Mouse (Mus musculus) limb, embryonic 10.5 days (tissue): ENCODE data around the gene Tmem131l. TPM values are rescaled to one million over a fixed set of nuclear protein-coding genes. Genes with fewer than 3 reads are reported as not detected.
"Not testable (repeated sequence)": the region's sequence is repeated elsewhere in the genome, so short reads cannot be mapped to it uniquely, and the experiment has no call there.

Source experiments
- DNase-seq: peaks from one replicate; pipeline ENCODE4 v3.0.0-alpha.2; 2017; ENCODE audit warnings: low spot score
- H3K27ac ChIP-seq: fragments of 300-500 bp; sonication (generic); 2 replicates; pipeline ENCODE4 v1.5.1; 2016; ENCODE audit warnings: mild to moderate bottlenecking
- H3K27me3 ChIP-seq: fragments of 300-500 bp; sonication (generic); 2 replicates; pipeline ENCODE4 v1.6.1; 2016; ENCODE audit warnings: low read depth, mild to moderate bottlenecking; ENCODE audit not compliant: poor library complexity, severe bottlenecking
- H3K36me3 ChIP-seq: fragments of 300-500 bp; sonication (generic); 2 replicates; pipeline ENCODE4 v1.6.1; 2016; ENCODE audit warnings: mild to moderate bottlenecking, moderate library complexity
- H3K4me1 ChIP-seq: fragments of 300-500 bp; sonication (generic); 2 replicates; pipeline ENCODE4 v1.6.1; 2016
- H3K4me3 ChIP-seq: fragments of 300-500 bp; sonication (generic); 2 replicates; pipeline ENCODE4 v1.5.1; 2016; ENCODE audit warnings: mild to moderate bottlenecking, moderate library complexity
- H3K9me3 ChIP-seq: fragments of 300-500 bp; sonication (generic); replicated peaks from 2 replicates; pipeline ENCODE4 v1.6.1; 2016; ENCODE audit warnings: mild to moderate bottlenecking
- WGBS: fragments of 180-500 bp; shearing (Covaris S2); methylation state at CpG from one replicate; pipeline ENCODE4 v1.1.7; 2016; 5-methylcytosine and 5-hydroxymethylcytosine counted together
- polyA plus RNA-seq: library from polyadenylated mRNA; unstranded; fragments of >200 nt; fragmentation: Nextera tagmentation; extraction: Ambion mirVana; gene quantifications from 2 replicates; pipeline ENCODE4 v1.2.1, GENCODE M21; 2016

Gene Tmem131l
- polyA plus RNA-seq, 1 experiment from 2014 or later = 84.5 TPM

DNA sequence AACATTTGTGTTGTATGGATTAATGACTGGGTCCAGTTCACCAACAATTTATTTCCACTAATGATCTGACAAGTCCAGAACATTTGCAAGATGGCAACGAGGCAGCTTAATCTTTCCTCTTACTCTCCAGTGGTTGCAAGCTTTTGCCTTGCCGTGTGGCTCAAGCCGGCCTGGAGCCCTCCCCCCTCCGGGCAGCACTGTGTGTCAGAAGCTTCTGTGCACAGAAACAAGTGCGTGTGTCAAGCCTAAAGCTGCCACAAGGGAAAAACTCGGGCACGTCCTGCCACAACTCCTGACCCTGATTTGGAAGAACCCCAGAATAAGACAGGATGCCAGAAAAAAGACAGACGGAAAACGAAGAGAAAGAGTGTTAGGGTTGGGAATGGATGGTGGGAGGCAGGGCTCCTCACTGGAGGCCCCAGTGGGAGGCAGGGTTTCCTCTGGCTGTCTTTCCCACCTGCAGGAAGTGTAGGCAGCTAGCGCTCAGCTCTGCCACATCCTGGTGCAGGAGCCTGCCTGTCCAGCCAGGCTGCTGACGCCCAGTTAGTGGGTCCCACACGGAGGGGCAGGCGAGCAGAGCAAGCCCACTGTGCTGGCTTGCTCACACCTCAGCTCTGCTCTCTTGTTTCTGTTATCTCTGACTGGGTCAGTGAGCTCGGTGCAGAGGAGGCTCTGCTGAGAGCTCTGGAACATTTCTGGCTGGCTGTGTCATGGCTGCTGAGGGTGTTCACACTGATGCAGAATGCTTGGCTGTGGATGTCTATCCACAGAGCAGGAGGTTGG, 135.6 kb downstream of the Tmem131l start:
- no peaks in the 10 kb centered on the region for H3K9me3 ChIP-seq
- DNase-seq = no peak
- H3K4me3 ChIP-seq = no peak overlapping the region
- no peak overlapping the region for H3K27ac ChIP-seq
- H3K4me1 ChIP-seq = no peaks in the 10 kb centered on the region
- WGBS = 88% methylated on average over 14 of the region's 14 CpGs
- no peaks in the 10 kb centered on the region for H3K27me3 ChIP-seq
- H3K36me3 ChIP-seq = peaks cover 98% of the 10 kb centered on the region

DNA sequence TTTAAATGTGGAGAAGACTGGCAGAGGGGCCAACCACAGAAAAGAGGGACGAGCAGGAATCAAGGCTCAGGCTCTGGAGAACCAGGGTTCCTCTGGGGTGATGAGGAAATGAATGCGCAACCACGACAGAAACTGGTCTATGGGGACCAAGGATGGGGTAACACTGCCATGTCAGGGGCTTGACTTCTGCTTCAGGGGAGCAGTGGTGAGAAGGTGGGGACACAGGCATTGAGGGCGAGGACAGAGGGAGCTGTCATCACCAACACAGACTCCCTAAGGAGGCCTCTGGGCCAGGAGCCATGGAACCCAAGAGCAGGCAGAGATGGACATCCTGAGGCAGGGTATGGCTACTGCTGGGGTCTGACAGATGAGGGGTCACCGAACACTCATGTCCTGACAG, 137.0 kb downstream of the Tmem131l start:
- 93% methylated on average over 5 of the region's 5 CpGs for WGBS
- Histone ChIP-seq H3K36me3 (peaks cover 98% of the 10 kb centered on the region), H3K9me3 (no peaks in the 10 kb centered on the region), H3K27ac (no peak overlapping the region), H3K27me3 (no peaks in the 10 kb centered on the region), H3K4me1 (no peaks in the 10 kb centered on the region), H3K4me3 (no peak overlapping the region)
- no peak for DNase-seq

DNA sequence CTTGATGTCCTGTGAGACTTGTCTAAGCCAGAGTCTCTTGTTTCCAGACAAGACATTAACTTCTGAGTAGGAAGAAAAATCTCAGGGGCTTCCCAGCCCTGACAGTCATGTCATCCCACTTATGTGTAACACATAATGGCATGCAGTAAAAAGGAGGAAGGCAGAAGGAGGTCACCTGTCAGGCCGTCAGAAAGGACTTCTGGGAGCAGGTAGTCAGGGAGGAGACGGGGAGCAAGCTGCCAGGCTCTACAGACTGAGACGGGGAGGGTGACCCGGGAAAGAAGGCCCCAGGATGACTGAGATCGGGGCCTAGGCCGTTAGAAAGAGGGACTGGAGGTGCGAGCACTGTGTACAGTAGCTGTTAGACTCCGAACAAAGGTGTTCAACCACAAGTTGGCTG, 137.5 kb downstream of the Tmem131l start:
- Histone ChIP-seq H3K4me1 (no peaks in the 10 kb centered on the region), H3K36me3 (peaks cover 100% of the 10 kb centered on the region), H3K27ac (no peak overlapping the region), H3K4me3 (no peak overlapping the region), H3K9me3 (no peaks in the 10 kb centered on the region), H3K27me3 (no peaks in the 10 kb centered on the region)
- no peak for DNase-seq
- 89% methylated on average over 8 of the region's 8 CpGs for WGBS

DNA sequence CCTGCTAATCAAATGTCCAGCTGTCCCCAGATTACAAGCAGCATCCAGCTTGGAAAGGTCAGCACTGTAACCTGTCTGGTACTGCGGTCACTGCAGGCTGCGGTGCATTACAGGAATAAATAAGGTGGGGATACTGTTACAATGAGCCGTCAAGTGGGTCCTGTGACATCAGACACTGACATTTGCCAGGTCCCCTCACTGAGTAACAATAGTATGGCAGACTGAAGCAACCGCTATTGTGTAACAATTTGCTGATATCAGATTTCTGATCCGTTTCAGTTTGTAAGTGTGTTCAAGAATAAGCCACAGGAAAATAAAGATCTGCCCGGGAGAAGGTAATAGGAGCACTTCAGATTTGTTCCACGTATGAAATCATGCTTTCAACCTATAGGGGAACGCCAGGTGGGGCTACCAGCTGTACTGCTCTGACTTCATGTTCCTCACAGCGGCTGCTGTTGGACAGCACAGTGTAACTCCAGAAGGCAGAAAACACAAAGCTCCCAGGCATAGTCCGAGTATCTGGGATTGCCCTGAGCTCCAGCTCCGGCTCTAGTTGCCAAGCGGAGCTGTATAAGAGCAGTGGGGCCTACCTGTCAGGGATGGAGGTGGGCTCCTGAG, 139.1 kb downstream of the Tmem131l start:
- WGBS = 90% methylated on average over 12 of the region's 12 CpGs
- Histone ChIP-seq H3K27ac (no peak overlapping the region), H3K4me3 (no peak overlapping the region), H3K27me3 (no peaks in the 10 kb centered on the region), H3K4me1 (no peaks in the 10 kb centered on the region), H3K9me3 (no peaks in the 10 kb centered on the region), H3K36me3 (peaks cover 94% of the 10 kb centered on the region)
- DNase-seq = no peak

DNA sequence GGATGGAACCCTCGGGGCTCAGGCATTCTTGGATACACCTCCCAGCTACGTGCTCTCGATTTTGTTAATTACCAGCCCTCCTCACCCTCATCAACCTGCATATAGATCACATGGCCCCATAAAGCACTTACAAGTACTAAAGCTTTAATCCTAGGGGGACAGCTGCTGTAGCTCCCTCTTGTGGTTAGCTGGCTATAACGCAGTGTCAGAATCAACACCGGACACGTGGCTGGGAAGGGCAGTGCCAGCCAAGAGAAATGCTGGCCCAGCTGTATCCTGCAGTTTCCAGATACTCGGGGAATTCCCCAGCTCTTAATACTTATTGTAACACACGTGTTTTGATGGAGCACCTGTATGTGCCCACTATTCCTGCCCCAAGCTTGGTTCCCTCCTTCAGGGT, 140.4 kb downstream of the Tmem131l start:
- Histone ChIP-seq H3K4me3 (no peak overlapping the region), H3K9me3 (no peaks in the 10 kb centered on the region), H3K4me1 (no peaks in the 10 kb centered on the region), H3K27me3 (no peaks in the 10 kb centered on the region), H3K27ac (no peak overlapping the region), H3K36me3 (peaks cover 82% of the 10 kb centered on the region)
- peak; percentile 51 for DNase-seq
- WGBS = 60% methylated on average over 8 of the region's 8 CpGs

DNA sequence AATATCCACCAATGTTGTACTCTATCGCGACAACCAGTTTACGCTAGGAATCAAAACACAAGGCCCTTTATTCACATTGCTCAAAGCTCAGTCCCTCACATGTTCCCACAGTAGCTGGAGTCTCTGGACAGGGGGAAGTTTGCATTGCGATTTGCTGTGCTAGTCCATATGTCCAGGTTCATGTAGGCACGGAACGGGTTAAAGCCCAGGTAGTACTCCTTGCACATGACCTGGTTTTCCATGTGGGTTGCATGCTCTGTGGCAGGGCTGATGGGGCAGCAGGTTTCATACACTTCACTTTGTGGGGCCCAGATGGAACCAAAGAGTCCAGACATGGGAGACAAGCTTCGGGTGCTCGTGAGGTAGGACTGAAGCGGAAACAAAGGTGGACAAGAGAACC, 141.7 kb downstream of the Tmem131l start:
- DNase-seq = no peak
- no peak overlapping the region for H3K4me3 ChIP-seq
- peaks cover 69% of the 10 kb centered on the region for H3K36me3 ChIP-seq
- no peaks in the 10 kb centered on the region for H3K9me3 ChIP-seq
- H3K27me3 ChIP-seq = no peaks in the 10 kb centered on the region
- H3K27ac ChIP-seq = no peak overlapping the region
- 98% methylated on average over 9 of the region's 9 CpGs for WGBS
- H3K4me1 ChIP-seq = no peaks in the 10 kb centered on the region

DNA sequence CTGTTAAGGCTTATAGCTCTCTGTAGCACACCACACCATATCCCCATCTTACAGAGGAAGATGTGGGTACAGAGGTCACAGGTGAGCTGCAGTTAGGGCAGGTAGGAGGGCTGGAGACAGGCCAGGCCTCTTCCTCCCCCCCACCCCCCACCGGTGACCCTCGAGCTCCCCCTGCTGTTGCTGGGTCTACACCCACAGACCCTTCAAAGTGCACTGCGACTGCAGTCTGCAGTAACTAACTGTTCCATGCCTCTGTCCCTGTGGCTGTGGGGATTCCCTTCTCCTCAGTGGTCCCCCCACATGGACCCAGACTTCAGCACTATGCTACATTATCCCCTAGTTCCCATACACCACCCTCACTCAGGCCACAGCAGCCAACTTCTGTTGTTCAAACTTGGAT, 144.2 kb downstream of the Tmem131l start:
- no peak overlapping the region for H3K27ac ChIP-seq
- H3K4me3 ChIP-seq = no peak overlapping the region
- DNase-seq = no peak
- H3K4me1 ChIP-seq = no peaks in the 10 kb centered on the region
- 40% methylated on average over 3 of the region's 3 CpGs for WGBS
- H3K36me3 ChIP-seq = peaks cover 44% of the 10 kb centered on the region
- no peaks in the 10 kb centered on the region for H3K9me3 ChIP-seq
- no peaks in the 10 kb centered on the region for H3K27me3 ChIP-seq

DNA sequence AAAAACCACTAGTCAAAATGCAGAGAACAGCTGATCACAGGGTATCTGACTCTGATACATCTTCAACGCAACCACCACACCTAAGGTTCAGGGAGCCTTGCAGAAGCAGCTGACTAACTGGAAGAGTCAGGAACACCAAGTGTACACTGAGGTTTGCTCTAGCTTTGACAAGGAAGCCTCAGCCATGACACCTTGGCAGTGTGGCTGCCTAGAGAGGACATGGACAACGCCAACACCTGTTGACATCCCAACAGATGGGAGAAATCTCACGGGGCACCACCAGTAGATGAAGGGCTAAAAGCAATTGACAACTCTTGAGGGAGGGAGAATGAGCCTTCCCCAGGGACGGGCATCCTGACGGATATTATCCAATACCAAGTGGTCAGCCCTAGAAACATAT, 144.9 kb downstream of the Tmem131l start:
- Histone ChIP-seq H3K27me3 (no peaks in the 10 kb centered on the region), H3K36me3 (peaks cover 37% of the 10 kb centered on the region), H3K9me3 (no peaks in the 10 kb centered on the region), H3K4me3 (no peak overlapping the region), H3K4me1 (no peaks in the 10 kb centered on the region), H3K27ac (no peak overlapping the region)
- DNase-seq = no peak
- 89% methylated on average over 5 of the region's 5 CpGs for WGBS

DNA sequence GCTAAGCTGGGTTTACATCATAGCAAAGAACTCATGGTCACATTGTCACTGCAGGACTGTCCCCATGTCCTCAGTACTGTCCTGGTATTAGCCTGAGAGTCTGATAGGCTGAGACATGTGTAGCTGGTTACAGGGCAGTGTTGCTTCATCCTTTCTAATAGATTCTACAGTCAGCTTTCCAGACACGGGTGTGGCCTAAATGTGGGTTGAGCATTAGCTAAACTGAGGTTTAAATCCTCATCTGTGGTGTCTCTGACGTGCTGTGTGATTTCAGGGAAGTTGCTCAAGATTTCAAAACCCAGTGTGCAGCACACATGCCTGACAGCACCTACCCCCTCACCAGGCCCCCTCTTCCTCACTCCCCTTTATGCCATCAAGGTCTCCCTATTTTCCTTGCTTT, 154.8 kb downstream of the Tmem131l start:
- Histone ChIP-seq H3K27me3 (no peaks in the 10 kb centered on the region), H3K9me3 (no peaks in the 10 kb centered on the region), H3K4me1 (peaks cover 7% of the 10 kb centered on the region; the same call in 1 of the 2 replicates), H3K4me3 (no peak overlapping the region), H3K36me3 (no peaks in the 10 kb centered on the region), H3K27ac (no peak overlapping the region)
- no peak for DNase-seq
- 84% methylated on average over 2 of the region's 2 CpGs for WGBS

DNA sequence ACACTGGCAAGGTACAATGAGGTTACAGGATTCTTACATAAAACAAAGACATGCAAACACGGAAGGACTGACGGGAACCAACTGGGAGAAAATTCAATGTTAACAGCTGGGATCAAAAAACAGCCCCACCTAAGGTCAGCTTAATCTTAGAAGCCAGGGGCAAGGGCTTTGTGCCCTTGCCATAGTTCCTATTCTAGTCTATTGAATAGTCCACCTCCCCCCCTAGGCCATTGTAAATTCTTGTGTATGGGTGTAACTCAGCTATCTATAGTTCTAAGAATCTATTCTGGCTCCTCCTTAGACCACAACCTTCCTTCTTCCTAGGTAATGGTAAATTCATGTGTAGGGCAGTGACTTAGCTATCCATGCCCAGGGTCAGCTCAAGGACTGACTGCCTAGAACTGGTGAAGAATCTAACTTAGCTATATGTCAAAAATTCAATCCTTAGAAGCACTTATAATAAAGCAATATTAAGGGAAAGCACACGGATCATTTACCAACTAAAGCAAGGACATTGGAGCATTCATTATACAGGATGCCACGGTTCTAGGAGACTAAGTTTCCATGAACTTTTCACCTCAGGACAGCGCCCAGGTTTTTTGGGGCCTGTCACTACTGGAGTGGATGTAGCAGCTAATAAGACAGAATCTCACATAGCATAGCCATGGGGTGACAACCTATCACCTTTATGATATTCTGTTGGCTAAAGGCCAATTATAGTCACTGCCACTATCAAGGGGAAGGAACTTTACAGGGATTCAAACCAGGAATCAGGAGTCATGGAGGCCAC, 160.5 kb downstream of the Tmem131l start:
- not testable (repeated sequence) for H3K9me3 ChIP-seq, DNase-seq, H3K36me3 ChIP-seq, H3K4me3 ChIP-seq, H3K4me1 ChIP-seq, H3K27ac ChIP-seq, H3K27me3 ChIP-seq
- 89% methylated on average over 5 of the region's 5 CpGs for WGBS

DNA sequence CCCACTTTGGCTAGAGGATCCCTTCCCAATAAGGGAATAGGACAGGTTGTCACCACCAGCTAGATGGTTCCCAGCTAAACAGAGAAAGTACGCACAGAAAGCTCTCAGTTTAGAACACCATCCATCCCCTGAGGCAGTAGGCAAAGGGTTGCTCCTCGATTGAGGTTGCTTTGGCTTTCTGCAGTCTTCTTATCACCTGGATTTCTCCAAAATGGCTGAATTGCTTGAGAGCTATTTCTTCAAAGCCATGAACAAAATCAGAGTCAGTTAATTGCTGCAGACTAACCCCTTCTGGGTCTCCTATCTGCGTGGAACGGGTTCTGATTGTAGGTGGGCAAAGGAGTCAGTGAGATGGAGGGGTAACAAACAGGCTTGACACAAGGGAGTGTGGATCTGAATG, 161.2 kb downstream of the Tmem131l start:
- H3K27me3 ChIP-seq = no peaks in the 10 kb centered on the region
- no peaks in the 10 kb centered on the region for H3K9me3 ChIP-seq
- H3K4me3 ChIP-seq = no peak overlapping the region
- H3K27ac ChIP-seq = no peak overlapping the region
- H3K36me3 ChIP-seq = no peaks in the 10 kb centered on the region
- DNase-seq = no peak
- WGBS = 94% methylated on average over 4 of the region's 4 CpGs
- no peaks in the 10 kb centered on the region for H3K4me1 ChIP-seq

DNA sequence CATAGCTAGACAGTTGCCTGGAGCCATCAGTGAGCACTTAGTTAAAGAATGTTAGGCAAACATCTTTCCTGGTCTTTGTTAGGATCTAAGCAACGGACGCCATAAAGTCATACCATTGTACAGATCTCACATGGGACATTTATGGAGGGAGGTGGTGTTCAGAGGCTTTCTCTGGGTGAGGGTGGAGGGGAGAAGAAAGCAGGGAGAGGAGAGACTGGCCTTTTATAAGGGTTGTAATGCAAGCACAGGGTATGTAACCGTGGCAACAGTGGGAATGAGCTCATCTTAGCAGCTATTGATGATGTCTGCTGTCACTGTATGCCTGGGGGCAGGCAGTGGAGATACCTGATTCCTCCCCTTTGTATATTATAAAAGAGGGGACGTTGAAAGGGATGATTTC, 163.7 kb downstream of the Tmem131l start:
- DNase-seq = no peak
- Histone ChIP-seq H3K27me3 (no peaks in the 10 kb centered on the region), H3K4me1 (no peaks in the 10 kb centered on the region), H3K36me3 (no peaks in the 10 kb centered on the region), H3K27ac (no peak overlapping the region), H3K9me3 (no peaks in the 10 kb centered on the region), H3K4me3 (no peak overlapping the region)
- WGBS = 81% methylated on average over 4 of the region's 4 CpGs

DNA sequence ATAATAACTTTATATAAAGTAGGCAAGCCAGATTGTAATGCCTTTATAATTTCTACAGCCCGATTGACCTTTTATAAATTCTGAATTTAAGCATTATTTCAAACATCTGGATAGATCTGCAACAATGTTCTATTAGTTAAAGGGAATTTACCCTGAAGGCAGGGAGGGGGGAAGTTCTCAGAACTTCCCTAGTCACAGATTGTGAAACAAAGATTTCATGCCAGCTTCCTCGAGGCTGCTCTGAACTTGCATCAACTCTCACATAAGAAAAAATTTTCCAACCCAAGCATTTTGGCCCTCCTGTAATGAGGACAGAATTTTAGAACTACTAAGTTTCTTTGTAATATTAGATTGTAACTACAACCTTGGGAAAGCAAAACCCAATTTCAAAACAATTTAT, 164.9 kb downstream of the Tmem131l start:
- not testable (repeated sequence) for H3K4me3 ChIP-seq, H3K36me3 ChIP-seq, H3K9me3 ChIP-seq, H3K27ac ChIP-seq, DNase-seq, H3K27me3 ChIP-seq, H3K4me1 ChIP-seq
- 95% methylated on average over 2 of the region's 2 CpGs for WGBS
